Mouse (Mus musculus): ENCODE measurements at regions not wholly inside any gene's neighbourhood (a gene's known extent, or its start where the extent isn't known, plus 50 kb on each side); places are given as distances from the start of the nearest gene placed in this dataset.

DNA sequence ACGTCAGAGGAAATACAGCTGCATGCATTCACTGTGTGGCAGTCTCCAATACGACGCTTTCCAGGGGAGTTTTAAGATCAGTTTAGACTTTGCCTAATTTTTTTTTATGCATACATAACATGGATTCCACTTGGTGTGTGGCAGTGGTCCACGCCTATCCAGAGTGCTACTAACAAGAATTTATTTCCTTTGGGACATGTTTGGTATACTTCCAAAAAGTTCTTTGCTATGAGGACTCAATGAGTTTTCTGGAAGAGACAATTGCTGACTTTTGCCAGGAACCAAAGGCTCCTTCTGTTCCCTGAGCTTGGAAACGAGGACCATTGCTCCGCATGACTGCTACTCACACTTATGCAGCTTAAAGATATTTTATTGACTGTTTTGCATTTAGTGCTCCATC, 59.2 kb downstream of the Marcks start:
- no peak for DNase-seq (ENCODE audit: low spot score)

DNA sequence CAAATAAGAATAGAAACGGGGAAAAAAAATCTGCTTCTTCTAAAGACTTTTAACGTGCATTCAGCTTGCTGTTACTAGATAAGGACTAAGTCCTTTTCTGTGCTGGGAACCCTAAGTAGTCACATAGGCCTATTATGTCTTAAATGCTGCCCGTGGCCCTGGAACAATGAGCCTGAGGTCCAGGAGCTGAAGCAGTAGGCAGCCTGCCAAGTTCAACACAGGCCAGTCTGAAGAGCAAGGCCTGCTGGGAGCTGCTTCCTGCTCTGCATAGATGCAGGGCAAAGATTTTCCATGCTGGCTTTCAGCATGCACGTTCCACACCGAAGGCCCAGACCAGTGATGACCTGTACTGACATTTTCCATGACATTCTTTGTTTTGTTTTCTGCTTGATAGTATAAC, 60.3 kb downstream of the Marcks start:
- DNase-seq (ENCODE audit: low spot score) = peak; percentile 57

DNA sequence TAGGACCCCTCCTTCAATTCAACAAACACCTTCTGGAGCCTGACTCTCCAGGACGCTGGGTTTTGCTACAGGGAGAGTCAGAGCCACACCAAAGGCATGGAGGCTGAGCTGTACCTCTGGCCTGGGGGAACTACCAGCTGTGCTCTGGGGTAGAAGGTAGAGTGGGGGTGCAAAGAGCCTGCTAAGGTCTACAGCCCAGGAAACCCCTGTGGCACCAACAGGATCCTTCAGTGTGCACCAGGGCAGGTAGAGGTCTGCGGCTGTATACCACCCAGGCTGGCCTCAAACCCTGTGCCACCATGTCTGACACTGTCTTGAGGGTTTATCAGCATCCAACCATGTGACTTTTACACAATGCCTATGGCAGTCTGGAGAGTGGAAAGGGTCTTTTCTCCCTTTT, 61.0 kb downstream of the Marcks start:
- DNase-seq (ENCODE audit: low spot score) = no peak

DNA sequence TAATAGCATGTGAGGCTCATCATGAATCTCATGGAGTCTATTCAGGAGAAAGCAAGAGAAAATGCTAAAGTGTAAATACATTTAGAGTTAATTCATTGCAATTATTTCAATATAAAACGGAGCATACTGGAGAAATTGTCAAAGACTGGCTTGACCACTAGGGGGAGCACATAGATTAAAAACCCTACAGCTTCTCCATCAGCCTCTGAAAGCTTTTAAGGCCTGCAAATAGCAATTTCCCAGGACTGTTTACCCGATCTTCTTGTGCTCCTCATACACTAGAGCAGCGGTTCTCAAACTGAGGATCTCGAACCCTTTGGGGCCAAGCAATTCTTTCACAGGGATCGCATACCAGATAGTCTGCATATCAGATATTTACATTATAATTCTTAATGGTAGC, 65.9 kb downstream of the Marcks start:
- DNase-seq (ENCODE audit: low spot score) = peak; percentile 92

DNA sequence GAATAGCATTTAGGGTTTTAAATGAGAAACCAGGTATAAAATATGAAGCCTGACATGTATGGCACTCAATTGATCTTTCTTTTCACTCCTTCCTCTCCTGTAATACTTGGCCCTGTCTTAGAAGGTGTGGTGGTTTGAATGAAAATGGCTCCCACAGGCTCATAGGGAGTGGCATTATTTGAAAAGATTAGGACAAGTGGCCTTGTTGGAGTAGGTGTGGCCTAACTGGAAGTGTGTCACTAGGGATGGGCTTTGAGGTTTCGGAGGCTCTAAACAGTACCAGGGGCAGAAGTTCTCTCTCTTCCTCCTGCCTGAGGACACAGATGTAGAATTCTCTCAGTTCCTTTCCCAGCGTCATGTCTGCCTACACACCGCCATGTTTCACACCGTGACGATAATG, 66.7 kb downstream of the Marcks start:
- DNase-seq (ENCODE audit: low spot score) = no peak

DNA sequence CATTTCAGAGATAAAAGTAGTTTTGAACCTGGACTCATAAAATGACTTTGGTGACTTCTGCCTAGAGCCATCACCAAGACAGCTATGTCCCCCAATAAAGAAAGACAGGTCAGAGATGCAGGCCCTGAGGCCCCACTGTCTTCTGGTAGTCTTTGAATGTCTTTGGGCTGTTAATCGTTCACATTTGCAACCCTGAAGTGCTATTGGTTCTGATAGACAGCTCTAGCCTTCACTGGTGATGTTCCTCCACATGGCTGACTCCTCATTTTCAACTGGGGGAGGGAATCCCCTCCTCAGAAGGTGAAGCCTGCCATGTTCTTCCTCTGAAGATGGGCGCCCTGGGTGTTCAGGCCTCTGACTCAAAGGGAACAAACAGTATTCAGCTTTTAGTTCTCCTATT, 67.3 kb downstream of the Marcks start:
- no peak for DNase-seq (ENCODE audit: low spot score)

Measured in embryo, embryonic 10.5 days (tissue).